8 mouse cellular contexts compared by ENCODE assay signal in the genomic region with DNA sequence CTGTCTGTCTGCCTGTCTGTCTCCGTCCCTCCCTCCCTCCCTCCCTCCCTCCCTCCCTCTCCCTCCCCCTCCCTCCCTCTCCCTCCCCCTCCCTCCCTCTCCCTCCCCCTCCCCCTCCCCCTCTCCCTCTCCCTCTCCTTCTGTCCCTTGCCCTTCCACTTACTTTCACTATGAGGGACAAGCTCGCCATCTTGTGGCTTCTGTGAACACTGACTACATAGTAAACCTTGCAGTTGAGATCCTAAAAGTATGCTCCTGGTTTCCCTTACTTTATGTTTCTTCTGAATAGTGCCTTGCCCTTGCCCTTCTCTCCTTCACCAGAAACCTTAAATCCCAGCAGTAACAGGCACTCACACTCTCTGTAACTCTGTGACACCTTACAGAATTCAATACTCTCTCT.
DNase-seq lines count a peak whose midpoint lies in the region; ATAC-seq lines count a peak whose summit lies in the region.

No protein-coding gene starts in this region.

- peak; percentile 3 for DNase-seq in CD4-positive, CD25-positive, alpha-beta regulatory T cell, adult 2 months (ENCODE audit: low read depth, low spot score)
- peak; percentile 12 to 36 for DNase-seq in kidney, postnatal 4 days
- DNase-seq in kidney, adult 18-20 months = no peak
- DNase-seq in NIH3T3 (ENCODE audit: low read depth) = peak; percentile 73
- DNase-seq in left cerebral cortex, postnatal 14 days (ENCODE audit: low spot score in 2 of 2) = peak; percentile 40 to 44
- no peak for DNase-seq in gastrocnemius, adult 8-10 months (ENCODE audit: low spot score in 2 of 2)

- ATAC-seq in CD4-positive, CD25-positive, alpha-beta regulatory T cell, adult 4 months = no peak
- ATAC-seq in granulocyte monocyte progenitor cell, adult 5-6 weeks (replicated peaks; ENCODE audit: poor library complexity, severe bottlenecking) = no peak

- intact Hi-C loops in left cerebral cortex, postnatal 14 days (cut with DNase I) = loop anchor here (5.0 kb wide), 1 partner anchor 1594 kb away; no protein-coding TSS in a partner anchor

Comparison
In these comparisons a context has a peak if more than half of its experiments do, and no peak if none do; other contexts are left out.
1. DNase-seq: peak in CD4-positive, CD25-positive, alpha-beta regulatory T cell, adult 2 months (single experiment), kidney, postnatal 4 days (2 of 2), NIH3T3 (single experiment) and left cerebral cortex, postnatal 14 days (2 of 2); none in kidney, adult 18-20 months (single experiment) and gastrocnemius, adult 8-10 months (0 of 2).